Mouse (Mus musculus) 3T3-L1 (cell line): ENCODE results near the gene Flnb.

Experiments
- DNase-seq: peaks from one replicate; pipeline ENCODE4 v3.0.0-alpha.2; 2015; ENCODE audit warnings: low read depth, low spot score

The Flnb gene

DNA sequence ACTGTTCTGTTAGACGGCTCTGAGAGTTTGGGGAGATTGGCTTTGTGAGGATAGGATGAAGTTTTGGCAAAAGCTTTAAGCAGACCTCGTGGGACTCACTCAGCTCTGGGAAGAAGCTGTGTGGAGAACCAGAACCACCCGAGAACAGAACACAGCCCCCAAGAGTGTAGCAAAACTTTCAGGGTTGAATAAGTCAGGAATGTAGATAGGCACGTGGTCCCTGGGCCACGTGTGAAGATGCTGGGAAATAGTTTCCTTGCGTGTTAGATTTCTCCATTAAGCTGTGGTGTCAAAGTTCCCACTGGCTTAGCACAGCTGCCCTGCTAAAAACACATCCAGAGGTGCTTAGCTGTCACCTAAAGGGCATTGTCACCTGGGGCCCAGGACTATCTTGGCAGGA is 174.4 kb downstream of the Flnb start:
- DNase-seq = no peak

GRCm38 (mm10) chr14:7994271-7994767 is 176.6 kb downstream of the Flnb start, which contains the start of gene Dnase1l3:
Gene Dnase1l3 (minus strand): TSS chr14:7994573.
- DNase-seq = peak; percentile 33

DNA sequence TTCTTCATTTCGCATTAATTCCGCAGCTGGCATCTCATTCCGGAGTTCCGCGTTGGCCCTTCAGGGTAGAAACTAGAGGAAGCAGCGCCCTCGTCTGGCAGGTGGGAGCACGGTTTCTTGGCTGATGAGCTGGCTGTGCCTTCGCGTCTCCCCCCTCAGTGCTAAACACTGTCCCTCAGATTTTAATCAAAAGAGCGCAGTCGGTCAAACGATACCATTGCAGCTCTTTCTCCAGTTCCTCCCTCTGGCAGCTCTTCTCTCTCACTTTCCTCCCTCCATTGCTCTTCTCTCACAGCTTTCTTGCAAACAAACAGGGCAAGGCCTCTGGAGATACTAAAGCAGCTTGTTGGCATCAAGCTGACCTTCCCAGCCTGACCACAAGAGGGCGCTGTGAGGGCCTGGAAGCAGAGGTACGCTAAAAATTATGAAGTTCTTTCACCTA is 179.5 kb downstream of the Flnb start:
- DNase-seq = peak; percentile 51

GRCm38 (mm10) chr14:7999030-7999429 is 181.3 kb downstream of the Flnb start:
- peak; percentile 69 for DNase-seq

DNA sequence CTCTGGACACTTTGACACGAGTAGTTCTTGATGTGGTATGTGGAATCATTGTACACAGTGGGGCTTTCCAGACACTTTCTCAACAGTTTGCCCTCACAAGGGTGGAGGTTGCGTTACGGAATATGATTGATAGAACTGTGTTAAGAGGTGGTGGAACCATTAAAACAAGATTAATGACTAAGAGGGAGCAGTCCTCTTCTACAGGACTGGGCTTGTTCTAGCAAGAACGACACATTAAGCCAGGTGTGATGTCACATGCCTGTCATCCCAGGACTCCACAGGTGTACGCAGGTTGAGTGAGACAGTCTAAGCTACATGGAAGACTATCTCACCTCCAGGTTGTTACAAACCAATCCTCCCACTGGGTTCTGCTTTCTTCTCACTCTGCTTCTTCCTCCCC is 181.7 kb downstream of the Flnb start:
- DNase-seq = no peak

DNA sequence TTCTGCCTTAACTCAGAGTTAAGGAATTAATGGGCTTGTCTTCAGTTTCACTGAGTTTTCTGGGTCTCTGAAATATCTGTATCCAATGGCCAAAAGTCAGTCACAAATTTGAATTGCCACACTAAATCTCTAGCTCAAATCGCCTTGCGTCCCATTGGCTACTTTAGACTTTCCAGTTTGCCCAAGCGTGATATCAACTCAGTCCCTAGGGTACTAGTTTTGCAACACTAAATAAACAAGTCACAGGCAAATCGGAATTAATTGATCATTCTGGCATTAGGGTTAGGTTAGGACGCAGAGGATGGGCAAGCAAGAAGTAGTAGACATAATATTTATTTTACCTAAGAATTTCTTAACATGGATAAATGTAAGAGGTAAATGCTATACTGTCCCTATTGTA is 182.5 kb downstream of the Flnb start:
- no peak for DNase-seq
